27 mouse cellular contexts compared by ENCODE assay signal in genomic region chr5:148998512-148998911, GRCm38 (mm10). TPM values are rescaled to one million over a fixed set of nuclear protein-coding genes. Genes with fewer than 3 reads are reported as not detected.
DNase-seq lines count a peak whose midpoint lies in the region; ATAC-seq and TF ChIP-seq lines count a peak whose summit lies in the region.
"Had no signal": no experiment of that assay in that cellular context is flagged by ENCODE, and none has a peak within 500 bp of the region (broad histone marks: within the 10 kb centered on the region; RNA-seq: fewer than 3 reads in every experiment).

No protein-coding gene starts in this region.

- no peak overlapping the region for H3K4me2 ChIP-seq in kidney, postnatal 0 days (ENCODE audit: low read length)
- H3K4me2 ChIP-seq in kidney, embryonic 14.5 days (replicated peaks; ENCODE audit: low read depth, low read length), result no peak overlapping the region
- H3K4me2 ChIP-seq: embryonic facial prominence, embryonic 12.5 days; embryonic facial prominence, embryonic 15.5 days; heart, embryonic 11.5 days; hindbrain, embryonic 12.5 days; hindbrain, embryonic 15.5 days had no signal

- H3K9me3 ChIP-seq in kidney, postnatal 0 days (replicated peaks; ENCODE audit: low read length), result no peaks in the 10 kb centered on the region
- H3K9me3 ChIP-seq in kidney, embryonic 14.5 days (ENCODE audit: control insufficient read depth, low read length), result no peaks in the 10 kb centered on the region
- H3K9me3 ChIP-seq: embryonic facial prominence, embryonic 12.5 days; embryonic facial prominence, embryonic 15.5 days; hindbrain, embryonic 12.5 days; hindbrain, embryonic 15.5 days had no signal

- peaks cover 18% of the 10 kb centered on the region for H3K4me1 ChIP-seq in kidney, postnatal 0 days (replicated peaks; ENCODE audit: insufficient read depth, low read length)
- H3K4me1 ChIP-seq in kidney, embryonic 14.5 days (ENCODE audit: control insufficient read depth, insufficient read depth, low read length), result peaks cover 29% of the 10 kb centered on the region

- WGBS in kidney, postnatal 0 days, result 61% methylated on average over 14 of the region's 14 CpGs
- 77% methylated on average over 14 of the region's 14 CpGs for WGBS in kidney, embryonic 14.5 days

- H3K36me3 ChIP-seq in kidney, postnatal 0 days (ENCODE audit: insufficient read depth, low read length), result no peaks in the 10 kb centered on the region
- H3K36me3 ChIP-seq in kidney, embryonic 14.5 days (ENCODE audit: control insufficient read depth, insufficient read depth, low read length), result no peaks in the 10 kb centered on the region
- H3K36me3 ChIP-seq: embryonic facial prominence, embryonic 12.5 days; embryonic facial prominence, embryonic 15.5 days; hindbrain, embryonic 12.5 days; hindbrain, embryonic 15.5 days had no signal

- H3K27me3 ChIP-seq in kidney, postnatal 0 days (ENCODE audit: insufficient read depth, low read length), result no peaks in the 10 kb centered on the region
- H3K27me3 ChIP-seq in kidney, embryonic 14.5 days (ENCODE audit: control insufficient read depth, insufficient read depth, low read length), result no peaks in the 10 kb centered on the region
- H3K27me3 ChIP-seq: embryonic facial prominence, embryonic 12.5 days; embryonic facial prominence, embryonic 15.5 days; hindbrain, embryonic 12.5 days; hindbrain, embryonic 15.5 days had no signal

- ATAC-seq in kidney, postnatal 0 days (replicated peaks; ENCODE audit: low FRiP score, low read depth), result no peak
- ATAC-seq in kidney, embryonic 14.5 days (ENCODE audit: low FRiP score, low TSS enrichment), result no peak
- ATAC-seq: activated CD4-positive, CD25-positive, alpha-beta regulatory T cell, adult 4 months; forebrain, embryonic 14.5 days; forebrain, postnatal 0 days had no signal

- DNase-seq in adrenal gland, postnatal 14 days, result peak; percentile 29
- DNase-seq in adrenal gland, adult 8-10 months, result no peak
- DNase-seq in kidney, postnatal 0 days (ENCODE audit: low spot score), result peak; percentile 43
- DNase-seq in ovary, postnatal 36 days (ENCODE audit: low spot score), result peak; percentile 28
- DNase-seq in ovary, postnatal 10 days (ENCODE audit: low spot score), result no peak
- DNase-seq: adrenal gland, postnatal 10 days; cerebellum, adult 11 months; cerebellum, adult 2 months; cerebellum, adult 9-11 months; cerebellum, postnatal 25 days; forebrain, postnatal 0 days; gastrocnemius, adult 2 months; gastrocnemius, postnatal 14 days; heart, adult 11 months had no signal

- TF ChIP-seq CTCF in kidney, postnatal 0 days (IDR thresholded peaks at IDR 0.05; ENCODE audit: low read depth), result no peak

- H3K9ac ChIP-seq in kidney, postnatal 0 days (ENCODE audit: low read depth, low read length), result no peak overlapping the region
- H3K9ac ChIP-seq in kidney, embryonic 14.5 days (ENCODE audit: low read depth, low read length), result no peak overlapping the region
- H3K9ac ChIP-seq: embryonic facial prominence, embryonic 12.5 days; embryonic facial prominence, embryonic 15.5 days; forebrain, postnatal 0 days; hindbrain, embryonic 12.5 days; hindbrain, embryonic 15.5 days had no signal

- H3K4me3 ChIP-seq in kidney, postnatal 0 days (replicated peaks; ENCODE audit: low read depth, low read length), result no peak overlapping the region
- no peak overlapping the region for H3K4me3 ChIP-seq in kidney, embryonic 14.5 days (ENCODE audit: low read length)
- H3K4me3 ChIP-seq: embryonic facial prominence, embryonic 12.5 days; embryonic facial prominence, embryonic 15.5 days; gastrocnemius, adult 2 months; hindbrain, embryonic 12.5 days; hindbrain, embryonic 15.5 days had no signal

- H3K27ac ChIP-seq in kidney, postnatal 0 days, result no peak overlapping the region
- no peak overlapping the region for H3K27ac ChIP-seq in kidney, embryonic 14.5 days (ENCODE audit: low read depth, low read length)
- H3K27ac ChIP-seq: embryonic facial prominence, embryonic 12.5 days; embryonic facial prominence, embryonic 15.5 days; gastrocnemius, adult 2 months; hindbrain, embryonic 12.5 days; hindbrain, embryonic 15.5 days had no signal

RNA-seq across cellular contexts. Expression of gene Gm42791, which starts 3.6 kb away (rescaled TPM):
- total RNA-seq in adrenal gland, postnatal 14 days (2021), result 5.6 and 6.2 TPM in 2 replicates
- 1 to 10 TPM; 1.7 to 6.9 (median 5.2) TPM for total RNA-seq in adrenal gland, adult 8-10 months (2022)
- 0.22 TPM in 1 of 2 replicates, not detected in the other for polyA plus RNA-seq in kidney, postnatal 0 days (2015; fragmentation: Nextera tagmentation; extraction: Ambion mirVana)
- polyA plus RNA-seq in kidney, embryonic 14.5 days (2014; fragmentation: Nextera tagmentation; extraction: Ambion mirVana), result 0.47 TPM in 1 of 2 replicates, not detected in the other
- total RNA-seq: common myeloid progenitor, adult 5-6 weeks; ES-E14; forebrain, postnatal 0 days had no signal
- polyA plus RNA-seq: activated CD4-positive, CD25-positive, alpha-beta regulatory T cell, adult 4 months; cerebellum, adult 2 months; forebrain, embryonic 11.5 days; forebrain, embryonic 14.5 days; frontal cortex, adult 2 months; heart, embryonic 11.5 days; heart, embryonic 14.5 days had no signal

Comparison
In these comparisons a context has a peak if more than half of its experiments do, and no peak if none do; other contexts are left out.
1. DNase-seq: peak in adrenal gland, postnatal 14 days (single experiment), kidney, postnatal 0 days (single experiment) and ovary, postnatal 36 days (single experiment); none in adrenal gland, adult 8-10 months (single experiment) and ovary, postnatal 10 days (single experiment).